ENCODE assay signal across 8 mouse cellular contexts in the genomic region with DNA sequence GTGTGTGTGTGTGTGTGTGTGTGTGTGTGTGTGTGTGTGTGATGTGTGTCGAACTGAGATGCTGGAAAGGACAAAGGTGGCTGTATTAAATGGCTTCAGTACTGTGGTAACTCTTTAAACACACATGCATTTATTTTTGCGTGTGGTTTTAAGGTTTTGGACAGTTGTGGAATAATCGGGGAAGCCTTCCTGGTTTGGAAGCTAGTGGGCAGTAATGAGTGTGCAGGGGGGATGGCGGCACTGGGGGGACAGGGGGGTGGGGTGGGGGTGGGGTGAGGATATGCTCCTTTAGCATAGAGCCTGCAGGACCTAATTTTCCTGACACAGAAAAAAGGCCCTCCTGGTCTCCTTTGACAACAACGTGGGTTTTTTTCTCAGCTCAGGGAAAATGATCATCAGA. TPM values are rescaled to one million over a fixed set of nuclear protein-coding genes. Genes with fewer than 3 reads are reported as not detected.
DNase-seq lines count a peak whose midpoint lies in the region; ATAC-seq lines count a peak whose summit lies in the region.

No protein-coding gene starts in this region.

- no peaks in the 10 kb centered on the region for H3K9me3 ChIP-seq in heart, embryonic 15.5 days (replicated peaks)
- no peaks in the 10 kb centered on the region for H3K9me3 ChIP-seq in hindbrain, embryonic 11.5 days (ENCODE audit: control insufficient read depth, low read length)
- no peaks in the 10 kb centered on the region for H3K9me3 ChIP-seq in midbrain, embryonic 12.5 days

- no peaks in the 10 kb centered on the region for H3K36me3 ChIP-seq in heart, embryonic 15.5 days
- no peaks in the 10 kb centered on the region for H3K36me3 ChIP-seq in hindbrain, embryonic 11.5 days (ENCODE audit: control insufficient read depth, insufficient read depth, low read length)
- no peaks in the 10 kb centered on the region for H3K36me3 ChIP-seq in midbrain, embryonic 12.5 days

- 10% methylated on average over 5 of the region's 5 CpGs for WGBS in heart, embryonic 15.5 days
- WGBS in hindbrain, embryonic 11.5 days, result 5% methylated on average over 5 of the region's 5 CpGs
- WGBS in midbrain, embryonic 12.5 days, result 5% methylated on average over 5 of the region's 5 CpGs

- intact Hi-C loops in heart, postnatal 25 days (cut with DNase I), result loop anchor here (5.0 kb wide), 1 partner anchor 40 kb away; no protein-coding TSS in a partner anchor
- intact Hi-C loops in left cerebral cortex, postnatal 36 days (cut with DNase I), result loop anchor here (10.0 kb wide), 1 partner anchor 93 kb away; no protein-coding TSS in a partner anchor

- no peak for ATAC-seq in heart, embryonic 15.5 days (replicated peaks; ENCODE audit: insufficient number of reproducible peaks, insufficient read depth, low FRiP score, low read depth)
- ATAC-seq in hindbrain, embryonic 11.5 days (ENCODE audit: low FRiP score), result no peak
- no peak for ATAC-seq in midbrain, embryonic 12.5 days (ENCODE audit: low FRiP score, low read depth)

- H3K27me3 ChIP-seq in heart, embryonic 15.5 days, result peaks cover 7% of the 10 kb centered on the region; the same call in 1 of the 2 replicates
- H3K27me3 ChIP-seq in hindbrain, embryonic 11.5 days (ENCODE audit: control insufficient read depth, insufficient read depth, low read length), result 0 out of 2 replicates have a peak, but pooled peaks cover 2% of the 10 kb centered on the region
- H3K27me3 ChIP-seq in midbrain, embryonic 12.5 days, result 0 out of 2 replicates have a peak, but pooled peaks cover 3% of the 10 kb centered on the region

- H3K9ac ChIP-seq in heart, embryonic 15.5 days, result peak overlapping the region; percentile 16; the same call in 1 of the 2 replicates
- H3K9ac ChIP-seq in hindbrain, embryonic 11.5 days (ENCODE audit: low read depth, low read length), result peak overlapping the region; percentile 86
- peak overlapping the region; percentile 91 for H3K9ac ChIP-seq in midbrain, embryonic 12.5 days (replicated peaks)

- H3K4me1 ChIP-seq in heart, embryonic 15.5 days (replicated peaks), result peaks cover 47% of the 10 kb centered on the region
- 0 out of 2 replicates have a peak, but pooled peaks cover 2% of the 10 kb centered on the region for H3K4me1 ChIP-seq in hindbrain, embryonic 11.5 days (replicated peaks; ENCODE audit: control insufficient read depth, insufficient read depth, low read length)
- peaks cover 38% of the 10 kb centered on the region for H3K4me1 ChIP-seq in midbrain, embryonic 12.5 days

- DNase-seq in heart, postnatal 25 days (ENCODE audit: low spot score), result no peak
- DNase-seq in brain, adult 2 months (ENCODE audit: low read depth, low spot score), result peak; percentile 24
- no peak for DNase-seq in hindbrain, embryonic 11.5 days (ENCODE audit: low spot score)
- no peak for DNase-seq in adrenal gland, adult (ENCODE audit: inconsistent age in 2 of 2, low spot score in 1 of 2)
- DNase-seq in left cerebral cortex, postnatal 36 days (ENCODE audit: low spot score in 2 of 2), result no peak
- DNase-seq in urinary bladder, adult 2 months (ENCODE audit: low spot score), result no peak

- H3K4me2 ChIP-seq in heart, embryonic 15.5 days, result peak overlapping the region; percentile 99
- peak overlapping the region; percentile 100 for H3K4me2 ChIP-seq in hindbrain, embryonic 11.5 days (replicated peaks; ENCODE audit: low read depth, low read length)
- H3K4me2 ChIP-seq in midbrain, embryonic 12.5 days (replicated peaks), result peak overlapping the region; percentile 95

- H3K27ac ChIP-seq in heart, embryonic 15.5 days, result no peak overlapping the region
- no peak overlapping the region for H3K27ac ChIP-seq in hindbrain, embryonic 11.5 days (ENCODE audit: low read depth, low read length)
- no peak overlapping the region for H3K27ac ChIP-seq in midbrain, embryonic 12.5 days (replicated peaks)

- peak overlapping the region; percentile 87 for H3K4me3 ChIP-seq in heart, embryonic 15.5 days
- H3K4me3 ChIP-seq in hindbrain, embryonic 11.5 days (ENCODE audit: low read depth, low read length), result peak overlapping the region; percentile 81
- peak overlapping the region; percentile 95 for H3K4me3 ChIP-seq in midbrain, embryonic 12.5 days

RNA-seq across cellular contexts. Expression of gene Crim1, which starts 2.2 kb away (rescaled TPM):
- 2.5 and 3.2 TPM in 2 replicates for polyA plus RNA-seq in heart, embryonic 15.5 days (2015; fragmentation: Nextera tagmentation; extraction: Ambion mirVana)
- total RNA-seq in heart, postnatal 25 days (2021), result 10 to 100 TPM; 45.2 to 48.7 TPM
- 5.8 TPM in 2 replicates for polyA plus RNA-seq in hindbrain, embryonic 11.5 days (2014; fragmentation: Nextera tagmentation; extraction: Ambion mirVana)
- 6.2 and 6.3 TPM in 2 replicates for polyA plus RNA-seq in midbrain, embryonic 12.5 days (2016; fragmentation: Nextera tagmentation; extraction: Ambion mirVana)
- total RNA-seq in left cerebral cortex, postnatal 36 days (2021), result 10 to 100 TPM; 79.6 to 82.6 TPM
- polyA plus RNA-seq in urinary bladder, adult 2 months (2012; rRNA removed), result 31.0 and 36.7 TPM in 2 replicates

Comparison
In these comparisons a context has a peak if more than half of its experiments do, and no peak if none do; other contexts are left out.
1. H3K9ac ChIP-seq: peak in every context shown above with its lines; median percentile 91 in midbrain, embryonic 12.5 days; 86 in hindbrain, embryonic 11.5 days; 16 in heart, embryonic 15.5 days.